Mouse (Mus musculus): ENCODE results near the gene Slco4a1. TPM values are rescaled to one million over a fixed set of nuclear protein-coding genes. Genes with fewer than 3 reads are reported as not detected.

The Slco4a1 gene
- total RNA-seq, 1 experiment from 2014 or later, result 1.5 TPM

DNA sequence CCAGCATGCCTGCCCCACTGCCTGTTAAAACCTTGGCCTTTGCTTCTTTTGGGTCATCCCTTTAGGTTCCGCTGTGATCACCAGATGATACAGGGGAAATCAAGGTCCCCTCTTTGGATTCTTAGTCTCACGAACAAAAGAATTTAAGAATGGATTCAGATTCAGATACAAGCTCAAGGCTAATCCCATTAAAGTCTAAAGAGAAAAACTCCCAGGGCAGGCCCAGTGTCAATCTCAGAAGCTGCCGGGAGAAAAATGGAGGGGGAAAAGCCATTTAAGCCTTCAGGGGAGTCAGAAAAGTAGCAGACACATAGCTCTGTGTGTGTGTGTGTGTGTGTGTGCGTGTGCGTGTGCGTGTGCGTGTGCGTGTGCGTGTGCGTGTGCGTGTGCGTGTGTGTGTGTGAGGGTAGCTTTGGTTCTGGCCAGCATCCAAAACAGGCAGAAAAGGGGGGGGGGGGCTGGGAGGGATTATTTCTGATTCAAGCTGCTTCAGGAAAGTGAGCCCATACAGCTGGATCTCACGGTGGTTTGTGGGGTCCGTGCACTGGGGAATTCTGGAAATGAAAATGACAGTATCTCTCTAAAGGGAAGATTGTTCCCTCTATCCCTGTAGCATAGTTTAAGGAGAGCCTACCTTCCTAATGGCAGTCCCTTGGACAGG is 52.5 kb downstream of the Slco4a1 start:
- DNase-seq, result no peak

- no peak for DNase-seq
Observed at GRCm38 (mm10) chr2:180510867-180511266, 54.8 kb downstream of the Slco4a1 start.

- DNase-seq, result no peak
Observed at GRCm38 (mm10) chr2:180511875-180512661, 56.0 kb downstream of the Slco4a1 start.

DNA sequence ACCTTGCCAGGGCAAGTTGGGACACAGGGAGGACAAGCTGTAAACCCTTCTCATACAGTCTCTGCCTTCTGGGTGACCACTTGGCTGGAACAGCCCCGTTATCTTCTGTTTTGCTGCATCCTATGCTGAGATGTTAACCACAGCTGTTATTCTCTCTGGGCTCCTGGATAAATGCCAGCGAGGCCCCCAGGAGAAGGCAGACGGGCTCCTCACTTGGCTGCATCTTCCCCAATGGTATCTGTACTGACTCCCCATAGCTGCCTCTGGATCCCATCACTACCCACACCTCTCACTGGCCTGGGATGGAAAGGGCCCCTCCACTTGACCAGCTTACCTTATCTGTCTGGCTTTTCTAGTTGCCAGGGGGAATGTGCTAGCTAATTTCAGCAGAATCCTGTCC is 57.0 kb downstream of the Slco4a1 start:
- no peak for DNase-seq

DNA sequence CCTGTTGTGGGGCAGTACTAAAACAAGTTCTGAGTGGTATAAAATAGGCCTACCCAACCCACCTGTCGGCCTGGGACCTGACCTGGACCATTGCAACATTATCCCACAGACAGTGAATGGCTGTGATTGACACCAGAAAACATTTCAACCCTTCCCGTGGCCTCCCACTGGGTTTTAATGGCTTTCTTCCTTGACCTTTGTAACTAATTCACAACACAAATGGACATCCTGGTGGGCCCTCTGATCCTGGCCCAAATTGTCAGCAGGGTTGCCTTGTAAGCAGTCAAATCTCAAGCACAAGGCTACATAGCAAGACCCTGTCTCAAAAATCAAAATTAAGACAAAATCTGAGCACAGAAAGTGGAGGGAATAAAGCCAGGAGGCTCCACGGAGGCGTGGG is 57.8 kb downstream of the Slco4a1 start:
- no peak for DNase-seq

- no peak for DNase-seq
Observed at GRCm38 (mm10) chr2:180521437-180522221, 65.6 kb downstream of the Slco4a1 start.

- no peak for DNase-seq
Observed at GRCm38 (mm10) chr2:180522825-180523224, 66.8 kb downstream of the Slco4a1 start.

Other genes starting within 250 kb of the Slco4a1 start
- gene Lama5, start 230.4 kb upstream of the Slco4a1 start, total RNA-seq (2021), result 29.3 and 38.0 TPM in 2 replicates
- 728 and 789 TPM in 2 replicates for gene Rps21, start 198.9 kb upstream of the Slco4a1 start, total RNA-seq (2021)
- 16.1 and 19.6 TPM in 2 replicates for gene Cables2, start 182.7 kb upstream of the Slco4a1 start, total RNA-seq (2021)
- not detected in 2 replicates for gene Rbbp8nl, start 166.4 kb upstream of the Slco4a1 start, total RNA-seq (2021)
- 0.29 TPM in 1 of 2 replicates, not detected in the other for gene Gata5, start 121.5 kb upstream of the Slco4a1 start, total RNA-seq (2021)
- not detected in 2 replicates for gene Ntsr1, start 43.7 kb downstream of the Slco4a1 start, total RNA-seq (2021)
- gene Mrgbp, start 125.1 kb downstream of the Slco4a1 start, total RNA-seq (2021), result 17.7 and 22.3 TPM in 2 replicates
- gene Ogfr, start 133.0 kb downstream of the Slco4a1 start, total RNA-seq (2021), result 44.2 and 53.5 TPM in 2 replicates
- 0.70 and 1.0 TPM in 2 replicates for gene Col9a3, start 141.5 kb downstream of the Slco4a1 start, total RNA-seq (2021)
- not detected in 2 replicates for gene Tcfl5, start 186.5 kb downstream of the Slco4a1 start, total RNA-seq (2021)